Mouse (Mus musculus): Measurements from ENCODE around the gene Tsc2.

- TF ChIP-seq HCFC1 (IDR thresholded peaks at IDR 0.05; ENCODE audit: borderline replicate concordance, insufficient read depth, low read length) (no peak), CHD2 (IDR thresholded peaks at IDR 0.05; ENCODE audit: low read depth, low read length) (no peak), MAFK (IDR thresholded peaks at IDR 0.05; ENCODE audit: insufficient read depth, low read depth, low read length) (no peak), ZNF384 (IDR thresholded peaks at IDR 0.05; ENCODE audit: low read depth, low read length) (no peak), ZC3H11A (IDR thresholded peaks at IDR 0.05; ENCODE audit: borderline replicate concordance, low read depth, low read length) (no peak)
These were observed 7.7 kb upstream of the Tsc2 start for GRCm38 (mm10) chr17:24640119-24640518.

Measured in ES-E14 (cell line).